Mouse (Mus musculus) liver, adult 2 months (tissue): Measurements from ENCODE around the gene Vstm2a. TPM values are rescaled to one million over a fixed set of nuclear protein-coding genes. Genes with fewer than 3 reads are reported as not detected.

ENCODE experiments used
- DNase-seq: peaks from one replicate; pipeline ENCODE4 v3.0.0-alpha.2; 2011; ENCODE audit warnings: low read depth, low spot score; ENCODE audit errors: extremely low read depth
- H3K27ac ChIP-seq: fragments of 200-500 bp; replicated peaks from 2 replicates; pipeline ENCODE4 v1.5.1; 2012; ENCODE audit warnings: low read depth, mild to moderate bottlenecking, control low read depth, inconsistent platforms, low read length; ENCODE audit not compliant: insufficient read depth
- H3K27me3 ChIP-seq: fragments of 200-500 bp; 2 replicates; pipeline ENCODE4 v1.6.1; 2012; ENCODE audit warnings: mild to moderate bottlenecking, moderate library complexity, low read length, inconsistent platforms; ENCODE audit not compliant: control insufficient read depth, insufficient read depth
- H3K36me3 ChIP-seq: fragments of 200-500 bp; 2 replicates; pipeline ENCODE4 v1.6.1; 2012; ENCODE audit warnings: low read length, inconsistent platforms; ENCODE audit not compliant: control insufficient read depth, insufficient read depth
- H3K4me1 ChIP-seq: fragments of 200-500 bp; 2 replicates; pipeline ENCODE4 v1.6.1; 2011; ENCODE audit warnings: low read length; ENCODE audit not compliant: control insufficient read depth, insufficient read depth
- H3K4me3 ChIP-seq: fragments of 200-500 bp; 2 replicates; pipeline ENCODE4 v1.5.1; 2011; ENCODE audit warnings: low read depth, mild to moderate bottlenecking, control low read depth, low read length, moderate library complexity; ENCODE audit not compliant: insufficient read depth
- H3K79me2 ChIP-seq: fragments of 200-500 bp; 2 replicates; pipeline ENCODE4 v1.6.1; 2012; ENCODE audit warnings: inconsistent platforms, mild to moderate bottlenecking, low read length, moderate library complexity; ENCODE audit not compliant: control insufficient read depth, insufficient read depth
- H3K9ac ChIP-seq: fragments of 200-500 bp; 2 replicates; pipeline ENCODE4 v1.6.1; 2012; ENCODE audit warnings: low read depth, mild to moderate bottlenecking, control low read depth, inconsistent platforms, low read length
- CTCF ChIP-seq: fragments of 200-500 bp; IDR thresholded peaks from 2 replicates; pipeline ENCODE4 v1.5.1; 2011; ENCODE audit warnings: low read depth, low read length, control low read depth
- POLR2A ChIP-seq: fragments of 200-500 bp; IDR thresholded peaks from 2 replicates; pipeline ENCODE4 v1.6.1; 2011; ENCODE audit warnings: low read length, control low read depth; ENCODE audit not compliant: insufficient read depth; ENCODE audit errors: extremely low read depth
- WGBS: fragments of 180-500 bp; shearing (Covaris S2); methylation state at CpG from one replicate; pipeline ENCODE4 v1.1.7; 2018; 5-methylcytosine and 5-hydroxymethylcytosine counted together
- polyA plus RNA-seq: library from polyadenylated mRNA; depleted of rRNA; stranded (reverse); fragments of >200 nt; gene quantifications from 2 replicates; pipeline ENCODE4 v1.2.3, GENCODE M21; 2012; rRNA removed
- total RNA-seq: library from RNA; depleted of rRNA; stranded (reverse); fragments of >200 nt; gene quantifications from 2 replicates; pipeline ENCODE4 v1.2.3, GENCODE M21; 2014; rRNA removed

Vstm2a gene
- not detected in 2 replicates for total RNA-seq
- not detected in 2 replicates for polyA plus RNA-seq

DNA sequence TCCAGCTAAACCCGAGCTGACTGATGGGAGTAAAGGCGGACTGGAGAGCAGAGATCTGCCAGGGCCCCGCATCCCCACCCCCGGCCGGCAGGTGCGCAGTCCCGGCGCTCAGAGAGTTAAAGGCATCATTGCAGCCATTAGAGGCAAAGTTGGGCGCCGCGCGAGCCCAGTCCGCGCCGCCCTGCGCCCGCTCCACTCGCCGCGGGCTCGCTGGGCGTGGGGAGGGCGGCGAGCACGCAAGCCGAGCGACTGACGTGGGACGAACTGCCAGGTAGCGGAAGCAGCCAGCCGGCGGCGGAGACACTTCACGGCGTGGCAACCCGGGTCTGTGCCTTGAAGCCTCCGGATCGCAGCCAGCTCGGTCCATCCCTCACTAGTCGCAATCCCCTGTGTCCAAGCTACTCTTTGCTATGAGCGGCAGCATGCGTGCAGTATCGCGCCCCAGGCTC is at the start of gene Vstm2a:
Vstm2a (plus strand) TSS at position 252 of the 449 bp plus-strand sequence.
- DNase-seq: no peak
- Histone ChIP-seq H3K27ac (no peak within 1 kb of the TSS), H3K4me3 (no peak within 1 kb of the TSS), H3K4me1 (no peaks in the 10 kb centered on the region), H3K27me3 (peaks cover 11% of the 10 kb centered on the region; the same call in 1 of the 2 replicates), H3K9ac (no peak within 1 kb of the TSS), H3K36me3 (no peaks in the 10 kb centered on the region), H3K79me2 (no peaks in the 10 kb centered on the region)
- TF ChIP-seq POLR2A (no peak), CTCF (no peak)
- WGBS: 2% methylated on average over 44 of the region's 44 CpGs

- H3K4me3 ChIP-seq: no peak overlapping the region
- TF ChIP-seq CTCF (no peak), POLR2A (no peak)
Observed at GRCm38 (mm10) chr11:16257011-16257410, 513 bp upstream of the Vstm2a start.

GRCm38 (mm10) chr11:16258300-16258699 is 776 bp downstream of the Vstm2a start:
- H3K27ac ChIP-seq: no peak overlapping the region
- H3K27me3 ChIP-seq: peaks cover 11% of the 10 kb centered on the region; the same call in 1 of the 2 replicates
- no peak for DNase-seq
- no peak overlapping the region for H3K9ac ChIP-seq
- H3K36me3 ChIP-seq: no peaks in the 10 kb centered on the region
- no peaks in the 10 kb centered on the region for H3K79me2 ChIP-seq
- no peaks in the 10 kb centered on the region for H3K4me1 ChIP-seq
- no peak overlapping the region for H3K4me3 ChIP-seq
- 53% methylated on average over 1 of the region's 1 CpGs for WGBS
- TF ChIP-seq CTCF (no peak), POLR2A (no peak)

More at GRCm38 (mm10) chr11:16257011-16257410, 513 bp upstream of the Vstm2a start:
- WGBS: 37% methylated on average over 7 of the region's 7 CpGs
- peaks cover 11% of the 10 kb centered on the region; the same call in 1 of the 2 replicates for H3K27me3 ChIP-seq
- H3K27ac ChIP-seq: no peak overlapping the region
- H3K4me1 ChIP-seq: no peaks in the 10 kb centered on the region
- H3K79me2 ChIP-seq: no peaks in the 10 kb centered on the region
- DNase-seq: no peak
- H3K9ac ChIP-seq: no peak overlapping the region
- no peaks in the 10 kb centered on the region for H3K36me3 ChIP-seq

- Histone ChIP-seq H3K9ac (no peak overlapping the region), H3K4me3 (no peak overlapping the region), H3K4me1 (no peaks in the 10 kb centered on the region), H3K27me3 (peaks cover 11% of the 10 kb centered on the region; the same call in 1 of the 2 replicates), H3K27ac (no peak overlapping the region), H3K36me3 (no peaks in the 10 kb centered on the region), H3K79me2 (no peaks in the 10 kb centered on the region)
- no peak for TF ChIP-seq CTCF
- no peak for TF ChIP-seq POLR2A
- no peak for DNase-seq
- WGBS: 11% methylated on average over 9 of the region's 9 CpGs
Observed at GRCm38 (mm10) chr11:16259876-16260275, 2.4 kb downstream of the Vstm2a start.

- H3K79me2 ChIP-seq: no peaks in the 10 kb centered on the region
- H3K9ac ChIP-seq: no peak overlapping the region
- no peak overlapping the region for H3K27ac ChIP-seq
- TF ChIP-seq CTCF (peak; percentile 62), POLR2A (no peak)
- H3K27me3 ChIP-seq: peaks cover 11% of the 10 kb centered on the region; the same call in 1 of the 2 replicates
- peak; percentile 17 for DNase-seq
- H3K4me1 ChIP-seq: no peaks in the 10 kb centered on the region
- H3K4me3 ChIP-seq: no peak overlapping the region
- WGBS: 2% methylated on average over 40 of the region's 40 CpGs
- H3K36me3 ChIP-seq: no peaks in the 10 kb centered on the region
Observed at GRCm38 (mm10) chr11:16260764-16261578, 3.4 kb downstream of the Vstm2a start.

DNA sequence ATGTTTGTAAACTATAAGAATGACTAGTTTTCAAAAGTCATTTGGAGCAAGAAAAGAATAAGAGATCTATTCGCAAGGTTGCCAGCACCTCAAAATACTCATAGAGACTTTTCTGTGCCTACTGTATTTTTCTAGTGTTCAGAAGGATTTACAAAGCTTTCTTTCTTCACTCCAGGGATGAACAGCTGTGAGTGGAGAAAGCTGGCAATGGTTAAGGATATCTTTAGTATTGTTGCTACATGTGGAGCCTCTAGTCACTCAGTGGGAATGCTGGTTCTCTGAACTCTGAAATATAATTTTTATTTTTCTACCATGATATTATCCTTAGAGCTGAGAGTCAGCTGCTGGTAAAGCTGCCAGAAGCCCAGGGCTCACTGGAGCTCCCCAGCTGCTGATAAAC is 10.9 kb downstream of the Vstm2a start:
- TF ChIP-seq POLR2A: no peak
- TF ChIP-seq CTCF: no peak
- Histone ChIP-seq H3K36me3 (no peaks in the 10 kb centered on the region), H3K27ac (no peak overlapping the region), H3K27me3 (no peaks in the 10 kb centered on the region), H3K9ac (no peak overlapping the region), H3K79me2 (no peaks in the 10 kb centered on the region), H3K4me3 (no peak overlapping the region), H3K4me1 (no peaks in the 10 kb centered on the region)
- no peak for DNase-seq
- WGBS: 90% methylated on average over 1 of the region's 1 CpGs
